In genomic region chr19:7280557-7281330, GRCm38 (mm10) we compare ENCODE assay signal across 11 mouse cellular contexts. TPM values are rescaled to one million over a fixed set of nuclear protein-coding genes. Genes with fewer than 3 reads are reported as not detected.
A peak's percentile ranks its signal among the peaks of the same experiment; 100 is the strongest.
DNase-seq lines count a peak whose midpoint lies in the region; ATAC-seq lines count a peak whose summit lies in the region.
"Had no signal": no experiment of that assay in that cellular context is flagged by ENCODE, and none has a peak within 500 bp of the region (broad histone marks: within the 10 kb centered on the region; RNA-seq: fewer than 3 reads in every experiment).

No protein-coding gene starts in this region.

- no peak for ATAC-seq in forebrain, embryonic 14.5 days
- ATAC-seq in erythroblast, adult 5-6 weeks (replicated peaks; ENCODE audit: low FRiP score, poor library complexity, severe bottlenecking): no peak
- ATAC-seq in CD4-positive, CD25-positive, alpha-beta regulatory T cell, adult 4 months: no peak
- ATAC-seq: activated CD4-positive, CD25-positive, alpha-beta regulatory T cell, adult 4 months; intestine, embryonic 16.5 days; lung, postnatal 0 days had no signal

- H3K36me3 ChIP-seq in forebrain, embryonic 14.5 days (ENCODE audit: control insufficient read depth, insufficient read depth, low read length): peaks cover 97% of the 10 kb centered on the region

- WGBS in forebrain, embryonic 14.5 days: 89% methylated on average over 18 of the region's 18 CpGs

- H3K27me3 ChIP-seq in forebrain, embryonic 14.5 days (replicated peaks; ENCODE audit: control insufficient read depth, insufficient read depth, low read length): no peaks in the 10 kb centered on the region

- H3K9me3 ChIP-seq in forebrain, embryonic 14.5 days (replicated peaks; ENCODE audit: control insufficient read depth, low read length): no peaks in the 10 kb centered on the region

- intact Hi-C loops in left cerebral cortex, postnatal 4 days (cut with DNase I): no loop called here

- H3K9ac ChIP-seq in forebrain, embryonic 14.5 days (ENCODE audit: low read length): no peak overlapping the region

- H3K27ac ChIP-seq in forebrain, embryonic 14.5 days (ENCODE audit: low read depth, low read length): 0 out of 2 replicates have a peak overlapping the region, but pooled peaks have one; percentile 23

- H3K4me2 ChIP-seq in forebrain, embryonic 14.5 days (ENCODE audit: low read length): no peak overlapping the region
- H3K4me2 ChIP-seq: heart, embryonic 11.5 days had no signal

- peak; percentile 67 for DNase-seq in left cerebral cortex, adult 11 months (ENCODE audit: low spot score)
- DNase-seq in left cerebral cortex, postnatal 4 days: no peak
- no peak for DNase-seq in forebrain, embryonic 14.5 days (ENCODE audit: low spot score)
- peak; percentile 68 to 81 for DNase-seq in layer of hippocampus, adult 8-10 months (ENCODE audit: low spot score in 2 of 2)
- peak; percentile 83 for DNase-seq in right cerebral cortex, postnatal 25 days

- H3K4me1 ChIP-seq in forebrain, embryonic 14.5 days (ENCODE audit: control insufficient read depth, insufficient read depth, low read length): peaks cover 10% of the 10 kb centered on the region

- H3K4me3 ChIP-seq in forebrain, embryonic 14.5 days (ENCODE audit: low read depth, low read length): no peak overlapping the region

RNA-seq across cellular contexts. Expression of gene Rcor2, which starts 13.6 kb away (rescaled TPM):
- total RNA-seq in left cerebral cortex, postnatal 4 days (2021): 10 to 100 TPM; 29.7 to 30.4 TPM
- 36.2 and 36.6 TPM in 2 replicates for polyA plus RNA-seq in forebrain, embryonic 14.5 days (2014; fragmentation: Nextera tagmentation; extraction: Ambion mirVana)
- total RNA-seq in layer of hippocampus, adult 8-10 months (2022): 10 to 100 TPM; 12.7 to 17.0 (median 14.6) TPM
- not detected in 2 replicates for total RNA-seq in erythroblast, adult 5-6 weeks (2015; ENCODE audit: low replicate concordance)
- 0.17 TPM in 1 of 2 replicates, not detected in the other for total RNA-seq in erythroblast, adult 5-6 weeks (2017; ENCODE audit: low replicate concordance)
- under 1 TPM in 1 of 2 experiments, not detected in 1; 0.42 TPM for polyA plus RNA-seq in CD4-positive, CD25-positive, alpha-beta regulatory T cell, adult 4 months (2017; shearing (Covaris generic))
- polyA plus RNA-seq: activated CD4-positive, CD25-positive, alpha-beta regulatory T cell, adult 4 months had no signal

RNA-seq across cellular contexts. Expression of gene Naa40, which starts 39.8 kb away (rescaled TPM):
- 10 to 100 TPM; 45.6 to 49.9 TPM for total RNA-seq in left cerebral cortex, postnatal 4 days (2021)
- polyA plus RNA-seq in forebrain, embryonic 14.5 days (2014; fragmentation: Nextera tagmentation; extraction: Ambion mirVana): 62.7 and 69.6 TPM in 2 replicates
- 10 to 100 TPM; 34.6 to 44.2 (median 36.6) TPM for total RNA-seq in layer of hippocampus, adult 8-10 months (2022)
- 12.5 and 20.1 TPM in 2 replicates for total RNA-seq in erythroblast, adult 5-6 weeks (2015; ENCODE audit: low replicate concordance)
- 14.5 and 15.1 TPM in 2 replicates for total RNA-seq in erythroblast, adult 5-6 weeks (2017; ENCODE audit: low replicate concordance)
- polyA plus RNA-seq in CD4-positive, CD25-positive, alpha-beta regulatory T cell, adult 4 months (2017; shearing (Covaris generic)): 10 to 100 TPM; 21.9 to 26.8 TPM

Comparison
In these comparisons a context has a peak if more than half of its experiments do, and no peak if none do; other contexts are left out.
1. DNase-seq: peak in left cerebral cortex, adult 11 months (single experiment), layer of hippocampus, adult 8-10 months (2 of 2) and right cerebral cortex, postnatal 25 days (single experiment); none in left cerebral cortex, postnatal 4 days (single experiment) and forebrain, embryonic 14.5 days (single experiment).
2. RNA of gene Rcor2, which starts 13.6 kb away (total RNA-seq): 29.7 to 30.4 TPM in left cerebral cortex, postnatal 4 days and 12.7 to 17.0 TPM in layer of hippocampus, adult 8-10 months; 0.17 TPM in erythroblast, adult 5-6 weeks; every median in the first group is over 10 times any median in the second.